Mouse (Mus musculus) cerebellum, adult 2 months (tissue): ENCODE data around the gene Itpkb.

ENCODE experiments used
- CTCF ChIP-seq: fragments of 200-500 bp; IDR thresholded peaks from 2 replicates; pipeline ENCODE4 v1.5.1; 2011; ENCODE audit warnings: low read depth, mild to moderate bottlenecking, control low read depth, low read length, moderate library complexity, borderline replicate concordance; ENCODE audit not compliant: insufficient read depth
- POLR2A ChIP-seq: fragments of 200-500 bp; IDR thresholded peaks from 2 replicates; pipeline ENCODE4 v1.6.1; 2011; ENCODE audit warnings: low read length, control low read depth, borderline replicate concordance; ENCODE audit not compliant: insufficient read depth

DNA sequence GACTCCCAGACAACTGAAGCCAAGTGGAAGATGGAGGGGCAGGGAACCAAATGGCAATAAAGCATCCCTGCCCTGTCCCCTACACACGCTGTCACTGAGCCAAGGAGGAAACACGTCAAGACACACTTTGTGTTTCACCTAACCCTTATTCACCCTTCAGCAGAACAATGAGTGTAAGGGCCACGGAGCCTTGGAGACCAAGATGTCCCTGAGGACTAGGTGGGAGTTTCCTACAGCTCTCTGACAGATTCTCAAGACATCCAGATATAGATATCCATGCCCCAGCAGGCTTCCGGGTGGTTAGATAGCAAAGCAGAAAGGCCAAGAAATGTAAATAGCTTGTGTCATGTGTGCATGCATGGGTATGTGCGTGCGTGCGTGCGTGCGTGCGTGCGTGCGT, 63.6 kb downstream of the Itpkb start:
- TF ChIP-seq POLR2A = no peak
- no peak for TF ChIP-seq CTCF
